Mouse (Mus musculus) kidney, adult 2 months (tissue): ENCODE results near the gene Zfp385a. TPM values are rescaled to one million over a fixed set of nuclear protein-coding genes. Genes with fewer than 3 reads are reported as not detected.

Experiments used
- DNase-seq: peaks from one replicate; pipeline ENCODE4 v3.0.0; 2021
- H3K27ac ChIP-seq: fragments of 200-500 bp; 2 replicates; pipeline ENCODE4 v1.5.1; 2012; ENCODE audit warnings: low read depth, low read length, control low read depth, inconsistent platforms; ENCODE audit not compliant: insufficient read depth
- H3K27me3 ChIP-seq: fragments of 200-500 bp; replicated peaks from 2 replicates; pipeline ENCODE4 v1.6.1; 2012; ENCODE audit warnings: mild to moderate bottlenecking, moderate library complexity, low read length, inconsistent platforms; ENCODE audit not compliant: control insufficient read depth, insufficient read depth
- H3K36me3 ChIP-seq: fragments of 200-500 bp; 2 replicates; pipeline ENCODE4 v1.6.1; 2012; ENCODE audit warnings: mild to moderate bottlenecking, moderate library complexity, low read length, inconsistent platforms; ENCODE audit not compliant: control insufficient read depth, insufficient read depth
- H3K4me1 ChIP-seq: fragments of 200-500 bp; 2 replicates; pipeline ENCODE4 v1.6.1; 2011; ENCODE audit warnings: low read length; ENCODE audit not compliant: control insufficient read depth, insufficient read depth
- H3K4me3 ChIP-seq: fragments of 200-500 bp; 2 replicates; pipeline ENCODE4 v1.5.1; 2011; ENCODE audit warnings: mild to moderate bottlenecking, low read depth, low read length, control low read depth; ENCODE audit not compliant: insufficient read depth
- CTCF ChIP-seq: fragments of 200-500 bp; conservative IDR thresholded peaks from 2 replicates; pipeline ENCODE4 v1.5.1; 2011; ENCODE audit warnings: low read depth, mild to moderate bottlenecking, control low read depth, low read length, moderate library complexity, mixed read lengths; ENCODE audit not compliant: insufficient read depth, insufficient read length
- POLR2A ChIP-seq: fragments of 200-500 bp; IDR thresholded peaks from one replicate; pipeline ENCODE4 v1.6.1; 2011; ENCODE audit warnings: low read depth, low read length, control low read depth
- WGBS: fragments of 180-500 bp; shearing (Covaris S2); methylation state at CpG from one replicate; pipeline ENCODE4 v1.1.7; 2018; 5-methylcytosine and 5-hydroxymethylcytosine counted together
- polyA plus RNA-seq: library from polyadenylated mRNA; depleted of rRNA; stranded (reverse); fragments of >200 nt; gene quantifications from 2 replicates; pipeline ENCODE4 v1.2.3, GENCODE M21; 2012

Zfp385a gene
- polyA plus RNA-seq, 1 experiment: 6.1 TPM

GRCm38 (mm10) chr15:103369123-103369522, 29.2 kb upstream of the Zfp385a start:
- no peak for TF ChIP-seq POLR2A
- no peak for TF ChIP-seq CTCF

GRCm38 (mm10) chr15:103368179-103368940, 28.5 kb upstream of the Zfp385a start:
- 92% methylated on average over 4 of the region's 4 CpGs for WGBS
- H3K27ac ChIP-seq: no peak overlapping the region

More at GRCm38 (mm10) chr15:103369123-103369522, 29.2 kb upstream of the Zfp385a start:
- DNase-seq: no peak
- H3K36me3 ChIP-seq: no peaks in the 10 kb centered on the region
- no peak overlapping the region for H3K27ac ChIP-seq
- no peaks in the 10 kb centered on the region for H3K27me3 ChIP-seq
- H3K4me3 ChIP-seq: no peak overlapping the region
- peaks cover 2% of the 10 kb centered on the region; the same call in 1 of the 2 replicates for H3K4me1 ChIP-seq
- WGBS: 86% methylated on average over 1 of the region's 1 CpGs

GRCm38 (mm10) chr15:103366376-103367149, 26.7 kb upstream of the Zfp385a start, which contains the start of gene Itga5:
Gene Itga5, minus strand, starts transcription at chr15:103366763.
- peak within 1 kb of the TSS; percentile 66; the same call in 1 of the 2 replicates for H3K27ac ChIP-seq
- DNase-seq: peak; percentile 76
- no peaks in the 10 kb centered on the region for H3K27me3 ChIP-seq
- H3K4me3 ChIP-seq: peak within 1 kb of the TSS; percentile 87
- WGBS: under 1% methylated on average over 49 of the region's 51 CpGs
- H3K36me3 ChIP-seq: no peaks in the 10 kb centered on the region
- H3K4me1 ChIP-seq: peaks cover 5% of the 10 kb centered on the region; the same call in 1 of the 2 replicates
- TF ChIP-seq CTCF (no peak), POLR2A (no peak)

More at GRCm38 (mm10) chr15:103368179-103368940, 28.5 kb upstream of the Zfp385a start:
- Histone ChIP-seq H3K4me3 (no peak overlapping the region), H3K27me3 (no peaks in the 10 kb centered on the region), H3K4me1 (peaks cover 2% of the 10 kb centered on the region; the same call in 1 of the 2 replicates), H3K36me3 (no peaks in the 10 kb centered on the region)
- DNase-seq: no peak
- TF ChIP-seq CTCF (no peak), POLR2A (no peak)

- DNase-seq: peak; percentile 52
- H3K27ac ChIP-seq: peak overlapping the region; percentile 66; the same call in 1 of the 2 replicates
- peak overlapping the region; percentile 87 for H3K4me3 ChIP-seq
- no peak for TF ChIP-seq CTCF
- TF ChIP-seq POLR2A: no peak
- 14% methylated on average over 51 of the region's 51 CpGs for WGBS
- no peaks in the 10 kb centered on the region for H3K36me3 ChIP-seq
- peaks cover 5% of the 10 kb centered on the region; the same call in 1 of the 2 replicates for H3K4me1 ChIP-seq
- H3K27me3 ChIP-seq: no peaks in the 10 kb centered on the region
These were observed 25.8 kb upstream of the Zfp385a start for GRCm38 (mm10) chr15:103365471-103366375.

GRCm38 (mm10) chr15:103364761-103365160, 24.9 kb upstream of the Zfp385a start:
- H3K27ac ChIP-seq: no peak overlapping the region
- H3K36me3 ChIP-seq: no peaks in the 10 kb centered on the region
- 75% methylated on average over 4 of the region's 4 CpGs for WGBS
- DNase-seq: no peak
- H3K4me3 ChIP-seq: peak overlapping the region; percentile 29
- no peak for TF ChIP-seq CTCF
- TF ChIP-seq POLR2A: no peak
- peaks cover 5% of the 10 kb centered on the region; the same call in 1 of the 2 replicates for H3K4me1 ChIP-seq
- no peaks in the 10 kb centered on the region for H3K27me3 ChIP-seq

- Histone ChIP-seq H3K4me1 (peaks cover 5% of the 10 kb centered on the region; the same call in 1 of the 2 replicates), H3K27ac (no peak overlapping the region), H3K4me3 (no peak overlapping the region), H3K27me3 (no peaks in the 10 kb centered on the region), H3K36me3 (no peaks in the 10 kb centered on the region)
- TF ChIP-seq CTCF: no peak
- TF ChIP-seq POLR2A: no peak
- no peak for DNase-seq
- 65% methylated on average over 1 of the region's 1 CpGs for WGBS
These were observed 23.9 kb upstream of the Zfp385a start for GRCm38 (mm10) chr15:103363809-103364208.
